Mouse (Mus musculus): ENCODE data around the gene Eif4h.

DNA sequence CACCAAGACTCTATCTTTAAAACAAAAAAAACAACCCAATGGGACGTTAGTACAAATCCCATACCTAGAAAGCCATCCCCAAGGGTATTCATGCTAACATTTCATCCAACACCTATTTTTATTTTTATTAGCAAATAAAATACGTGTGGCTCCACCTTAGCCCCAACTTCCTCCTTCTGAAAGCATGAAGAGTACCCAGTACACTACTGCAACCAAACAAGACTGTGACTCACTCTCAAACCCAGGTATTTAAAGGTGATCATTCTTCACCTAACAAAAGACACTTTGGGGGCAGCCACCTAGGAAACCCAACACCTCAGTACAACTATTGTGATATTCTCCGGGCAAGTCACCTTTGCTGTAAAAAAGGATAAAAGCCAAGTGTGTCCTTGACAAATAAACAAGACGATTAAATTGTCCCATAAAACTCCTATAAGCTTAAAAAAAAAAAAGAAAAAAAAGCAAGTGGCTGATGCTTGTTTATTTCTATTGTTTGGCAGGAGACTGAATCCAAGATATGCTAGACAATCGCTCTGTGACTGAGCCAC, 1.4 kb downstream of the Eif4h start:
- no peak for TF ChIP-seq CTCF (conservative IDR thresholded peaks at IDR 0.05; ENCODE audit: low read length)
- no peak for TF ChIP-seq NANOG (IDR thresholded peaks at IDR 0.05; ENCODE audit: borderline replicate concordance, low read length)

Measured in E14TG2a.4 (cell line).